Mouse (Mus musculus) cerebellum, postnatal 25 days (tissue): ENCODE data around the gene Pde7b.

ENCODE experiments used
- DNase-seq, 2 experiments: peaks; one replicate each; pipeline ENCODE4 v3.0.0; 2021; ENCODE audit warnings: mixed read lengths in 2 of 2

Pde7b gene

GRCm38 (mm10) chr10:20722651-20723520, 2.0 kb downstream of the Pde7b start:
- DNase-seq = no peak

GRCm38 (mm10) chr10:20719201-20719600, 5.7 kb downstream of the Pde7b start:
- DNase-seq = no peak

- no peak for DNase-seq
These were observed 24.2 kb downstream of the Pde7b start for GRCm38 (mm10) chr10:20700633-20701032.

GRCm38 (mm10) chr10:20699874-20700273, 25.0 kb downstream of the Pde7b start:
- no peak for DNase-seq

- DNase-seq = no peak
These were observed 29.2 kb downstream of the Pde7b start for GRCm38 (mm10) chr10:20695637-20696036.

GRCm38 (mm10) chr10:20690002-20690401, 34.9 kb downstream of the Pde7b start:
- no peak for DNase-seq

GRCm38 (mm10) chr10:20684151-20684550, 40.7 kb downstream of the Pde7b start:
- no peak for DNase-seq

GRCm38 (mm10) chr10:20680986-20681385, 43.9 kb downstream of the Pde7b start:
- DNase-seq = no peak

- DNase-seq = peak; percentile 30 to 57
These were observed 49.6 kb downstream of the Pde7b start for GRCm38 (mm10) chr10:20675321-20675720.

- DNase-seq = no peak
These were observed 51.1 kb downstream of the Pde7b start for GRCm38 (mm10) chr10:20673798-20674197.

GRCm38 (mm10) chr10:20672591-20672990, 52.3 kb downstream of the Pde7b start:
- DNase-seq = no peak

GRCm38 (mm10) chr10:20671621-20672020, 53.3 kb downstream of the Pde7b start:
- DNase-seq = no peak

GRCm38 (mm10) chr10:20670541-20670940, 54.3 kb downstream of the Pde7b start:
- no peak for DNase-seq

GRCm38 (mm10) chr10:20669467-20669866, 55.4 kb downstream of the Pde7b start:
- no peak for DNase-seq

- no peak for DNase-seq
These were observed 56.3 kb downstream of the Pde7b start for GRCm38 (mm10) chr10:20668577-20668976.

- DNase-seq = no peak
These were observed 58.2 kb downstream of the Pde7b start for GRCm38 (mm10) chr10:20666655-20667054.

- no peak for DNase-seq
These were observed 61.9 kb downstream of the Pde7b start for GRCm38 (mm10) chr10:20662951-20663350.

- DNase-seq = no peak
These were observed 63.2 kb downstream of the Pde7b start for GRCm38 (mm10) chr10:20661684-20662083.

- no peak for DNase-seq
These were observed 65.2 kb downstream of the Pde7b start for GRCm38 (mm10) chr10:20659718-20660117.

GRCm38 (mm10) chr10:20659268-20659667, 65.6 kb downstream of the Pde7b start:
- DNase-seq = no peak

GRCm38 (mm10) chr10:20658716-20659115, 66.2 kb downstream of the Pde7b start:
- DNase-seq = no peak

GRCm38 (mm10) chr10:20657316-20658081, 67.4 kb downstream of the Pde7b start:
- no peak for DNase-seq

- DNase-seq = no peak
These were observed 70.3 kb downstream of the Pde7b start for GRCm38 (mm10) chr10:20654590-20654989.

GRCm38 (mm10) chr10:20654187-20654586, 70.7 kb downstream of the Pde7b start:
- no peak for DNase-seq
